In genomic region chr11:67648651-67649407, GRCm38 (mm10) we compare ENCODE assay signal across 10 mouse cellular contexts. TPM values are rescaled to one million over a fixed set of nuclear protein-coding genes. Genes with fewer than 3 reads are reported as not detected.
A peak's percentile ranks its signal among the peaks of the same experiment; 100 is the strongest.
DNase-seq lines count a peak whose midpoint lies in the region; ATAC-seq lines count a peak whose summit lies in the region.
"Had no signal": no experiment of that assay in that cellular context is flagged by ENCODE, and none has a peak within 500 bp of the region (broad histone marks: within the 10 kb centered on the region; RNA-seq: fewer than 3 reads in every experiment).

No protein-coding gene starts in this region.

- H3K27me3 ChIP-seq in heart, embryonic 12.5 days (replicated peaks): no peaks in the 10 kb centered on the region; the same call in 1 of the 2 replicates

- H3K4me1 ChIP-seq in heart, embryonic 12.5 days (replicated peaks): peaks cover 15% of the 10 kb centered on the region; the same call in 1 of the 2 replicates

- no peaks in the 10 kb centered on the region for H3K9me3 ChIP-seq in heart, embryonic 12.5 days (replicated peaks)
- H3K9me3 ChIP-seq: embryonic facial prominence, embryonic 10.5 days had no signal

- no peak for ATAC-seq in heart, embryonic 12.5 days (ENCODE audit: insufficient number of reproducible peaks, low FRiP score)
- ATAC-seq in activated CD4-positive, CD25-positive, alpha-beta regulatory T cell, adult 4 months: no peak

- H3K4me3 ChIP-seq in heart, embryonic 12.5 days: no peak overlapping the region
- H3K4me3 ChIP-seq: embryonic facial prominence, embryonic 10.5 days had no signal

- WGBS in heart, embryonic 12.5 days: 71% methylated on average over 11 of the region's 11 CpGs

- no peaks in the 10 kb centered on the region for H3K36me3 ChIP-seq in heart, embryonic 12.5 days
- H3K36me3 ChIP-seq: embryonic facial prominence, embryonic 10.5 days had no signal

- H3K9ac ChIP-seq in heart, embryonic 12.5 days: no peak overlapping the region

- DNase-seq in heart, adult 18-20 months: peak; percentile 32 to 52
- peak; percentile 39 for DNase-seq in urinary bladder, postnatal 14 days (ENCODE audit: low spot score)
- no peak for DNase-seq in urinary bladder, postnatal 25 days (ENCODE audit: low spot score)
- DNase-seq in layer of hippocampus, adult 9-11 months: peak; percentile 87
- DNase-seq in lung, postnatal 25 days (ENCODE audit: low spot score): no peak
- DNase-seq in c-Kit-positive CD71-positive TER-119-positive erythroid progenitor cells, embryonic 14.5 days (ENCODE audit: low spot score): no peak

- no peak overlapping the region for H3K27ac ChIP-seq in heart, embryonic 12.5 days (ENCODE audit: poor library complexity, severe bottlenecking)
- H3K27ac ChIP-seq: embryonic facial prominence, embryonic 10.5 days had no signal

- H3K4me2 ChIP-seq in heart, embryonic 12.5 days: no peak overlapping the region

RNA-seq across cellular contexts. Expression of gene Rcvrn, which starts 46.3 kb away (rescaled TPM):
- not detected for total RNA-seq in heart, adult 18-20 months (2021)
- not detected in 2 replicates for polyA plus RNA-seq in heart, embryonic 12.5 days (2016; fragmentation: Nextera tagmentation; extraction: Ambion mirVana)
- polyA plus RNA-seq in activated CD4-positive, CD25-positive, alpha-beta regulatory T cell, adult 4 months (2017; shearing (Covaris generic)): not detected
- polyA plus RNA-seq: embryonic facial prominence, embryonic 10.5 days; lung, embryonic 16.5 days had no signal

Comparison
In these comparisons a context has a peak if more than half of its experiments do, and no peak if none do; other contexts are left out.
1. DNase-seq: peak in heart, adult 18-20 months (2 of 2), urinary bladder, postnatal 14 days (single experiment) and layer of hippocampus, adult 9-11 months (single experiment); none in urinary bladder, postnatal 25 days (single experiment), lung, postnatal 25 days (single experiment) and c-Kit-positive CD71-positive TER-119-positive erythroid progenitor cells, embryonic 14.5 days (single experiment).